ENCODE assay signal across 17 mouse cellular contexts in the genomic region with DNA sequence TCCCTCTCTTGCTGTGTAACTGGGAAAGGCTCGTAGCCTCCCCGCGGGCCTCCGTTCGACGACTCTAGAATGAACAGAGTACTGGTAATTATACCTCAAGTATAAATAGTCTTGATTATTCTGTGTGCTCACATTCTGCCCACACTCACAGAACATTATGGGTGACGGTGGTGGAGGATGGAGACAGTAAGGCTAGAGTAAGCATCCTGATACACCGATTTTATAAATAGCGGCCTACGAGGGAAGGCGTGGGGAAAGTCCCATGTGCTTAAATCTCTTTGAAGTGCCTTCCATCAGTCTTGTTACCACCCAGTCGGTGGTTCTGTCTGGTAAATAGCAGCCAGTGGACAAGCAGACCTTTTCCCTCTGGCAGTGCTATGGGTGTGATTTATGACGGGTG.
"Had no signal": no experiment of that assay in that cellular context is flagged by ENCODE, and none has a peak within 500 bp of the region (broad histone marks: within the 10 kb centered on the region; RNA-seq: fewer than 3 reads in every experiment).

No protein-coding gene starts in this region.

- H3K4me3 ChIP-seq: kidney, embryonic 15.5 days; left cerebral cortex, adult 2 months; limb, embryonic 10.5 days; midbrain, embryonic 10.5 days; myocyte; neural tube, embryonic 15.5 days had no signal

- H3K4me2 ChIP-seq: kidney, embryonic 15.5 days; neural tube, embryonic 15.5 days had no signal

- H3K36me3 ChIP-seq: neural tube, embryonic 15.5 days had no signal

- H3K9ac ChIP-seq: kidney, embryonic 15.5 days; liver, embryonic 14.5 days; neural tube, embryonic 15.5 days had no signal

- H3K27me3 ChIP-seq: kidney, embryonic 15.5 days; neural tube, embryonic 15.5 days had no signal

- H3K4me1 ChIP-seq: neural tube, embryonic 15.5 days had no signal

- ATAC-seq: lung, postnatal 0 days had no signal

- H3K27ac ChIP-seq: kidney, embryonic 15.5 days; left cerebral cortex, adult 2 months; limb, embryonic 10.5 days; midbrain, embryonic 10.5 days; neural tube, embryonic 15.5 days; stomach, postnatal 0 days had no signal

- H3K9me3 ChIP-seq: kidney, embryonic 15.5 days; limb, embryonic 10.5 days; midbrain, embryonic 10.5 days; neural tube, embryonic 15.5 days had no signal

- DNase-seq: kidney, adult 2 months; kidney, postnatal 14 days; lung, adult 2 months; lung, postnatal 36 days; midbrain, embryonic 14.5 days; right cerebral cortex, postnatal 14 days; thymus, adult 18-20 months; thymus, postnatal 25 days had no signal
